Mouse (Mus musculus): ENCODE measurements around the gene Tnfrsf1b.
A peak's percentile ranks its signal among the peaks of the same experiment; 100 is the strongest.

The Tnfrsf1b gene

DNA sequence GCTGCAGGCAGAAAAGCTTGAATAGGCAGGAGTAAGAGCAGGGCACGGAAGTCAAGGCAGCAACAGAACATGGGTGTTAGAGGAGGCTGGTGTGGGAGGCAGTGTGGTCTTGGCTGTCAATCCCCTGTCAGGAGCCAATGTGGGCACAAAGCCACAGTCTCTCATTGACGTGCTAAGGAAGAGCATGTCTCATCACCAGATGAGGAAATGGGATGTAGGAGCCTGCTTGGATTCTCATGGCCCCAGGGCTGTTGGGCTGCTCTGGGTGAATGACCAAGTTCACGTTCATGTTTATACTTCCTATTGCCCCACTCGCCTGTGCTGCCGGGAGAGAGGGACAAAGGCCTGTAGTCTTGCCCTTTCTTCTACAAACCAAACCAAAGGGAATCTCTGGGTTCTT is 28.8 kb downstream of the Tnfrsf1b start:
- DNase-seq = no peak

GRCm38 (mm10) chr4:145217046-145217445 is 29.6 kb downstream of the Tnfrsf1b start:
- no peak for DNase-seq

GRCm38 (mm10) chr4:145215396-145215795 is 31.3 kb downstream of the Tnfrsf1b start:
- no peak for DNase-seq

- no peak for DNase-seq
These were observed 31.9 kb downstream of the Tnfrsf1b start for GRCm38 (mm10) chr4:145214786-145215174.

- DNase-seq = peak; percentile 96
These were observed 32.5 kb downstream of the Tnfrsf1b start for GRCm38 (mm10) chr4:145213999-145214785.

- DNase-seq = no peak
These were observed 35.6 kb downstream of the Tnfrsf1b start for GRCm38 (mm10) chr4:145211076-145211475.

DNA sequence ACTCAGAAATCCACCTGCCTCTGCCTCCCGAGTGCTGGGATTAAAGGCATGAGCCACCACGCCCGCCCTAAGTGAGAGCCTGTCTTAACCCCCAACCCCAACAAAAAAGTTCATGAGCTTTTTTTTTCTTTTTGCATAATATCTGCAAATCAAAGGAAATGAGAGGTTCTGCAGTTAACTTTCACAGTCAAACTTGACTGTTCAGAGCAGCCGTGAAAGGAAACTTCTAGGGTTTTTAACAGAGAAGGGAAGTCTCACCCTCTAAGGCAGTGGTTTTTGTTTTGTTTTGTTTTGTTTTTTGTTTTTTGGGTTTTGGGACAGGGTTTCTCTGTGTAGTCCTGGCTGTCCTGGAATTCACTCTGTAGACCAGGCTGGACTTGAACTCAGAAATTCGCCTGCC is 36.1 kb downstream of the Tnfrsf1b start:
- no peak for DNase-seq

DNA sequence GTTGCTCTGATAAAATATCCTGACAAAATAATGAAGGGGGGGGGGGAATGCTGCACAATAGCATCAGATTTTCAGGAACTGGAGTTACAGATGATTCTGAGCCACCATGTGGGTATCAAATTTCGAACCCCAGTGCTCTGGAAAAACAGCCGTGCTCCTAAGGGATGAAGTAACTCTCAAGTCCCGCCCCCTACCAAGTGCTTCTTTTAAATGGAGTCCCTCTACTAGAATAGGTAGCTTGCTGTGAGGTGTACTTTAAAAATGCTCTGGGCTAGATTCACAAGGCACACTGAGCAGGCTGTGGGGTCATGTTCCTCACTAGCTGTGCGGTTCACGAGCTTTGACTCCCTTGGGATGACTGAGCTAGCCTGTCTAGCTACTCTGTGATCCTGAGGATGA is 37.0 kb downstream of the Tnfrsf1b start:
- DNase-seq = peak; percentile 21

- DNase-seq = no peak
These were observed 37.5 kb downstream of the Tnfrsf1b start for GRCm38 (mm10) chr4:145209076-145209689.

DNA sequence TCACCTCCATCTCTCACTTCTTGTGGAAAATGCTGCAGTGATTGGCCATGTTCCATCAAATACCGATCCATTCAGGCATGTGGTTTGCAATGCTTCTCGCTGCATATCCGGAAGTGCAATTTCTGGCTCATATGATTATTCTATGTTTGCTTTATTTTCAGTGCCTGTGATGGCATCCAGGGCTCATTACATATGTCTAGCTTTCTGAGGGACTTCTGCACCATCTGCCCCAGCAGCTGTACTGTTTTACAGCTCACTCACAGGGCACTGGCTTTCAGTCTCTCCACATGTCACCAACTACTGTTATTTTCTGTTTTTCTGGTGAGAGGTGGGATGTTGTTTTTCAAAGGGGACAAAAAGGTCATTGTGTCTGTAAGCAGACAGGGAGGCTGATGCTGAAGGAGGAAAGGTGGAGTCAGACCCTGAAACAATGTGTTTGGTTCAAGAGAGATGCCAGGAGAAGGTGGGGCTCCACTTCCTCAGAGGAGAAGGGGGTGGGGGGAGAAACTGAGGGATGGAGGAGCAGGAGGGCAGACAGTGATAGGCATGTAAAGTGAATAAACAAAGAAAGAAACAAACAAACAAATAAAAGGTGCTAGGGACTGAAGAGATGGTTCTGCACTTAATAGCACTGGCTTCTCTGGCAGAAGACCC is 38.8 kb downstream of the Tnfrsf1b start:
- no peak for DNase-seq

DNA sequence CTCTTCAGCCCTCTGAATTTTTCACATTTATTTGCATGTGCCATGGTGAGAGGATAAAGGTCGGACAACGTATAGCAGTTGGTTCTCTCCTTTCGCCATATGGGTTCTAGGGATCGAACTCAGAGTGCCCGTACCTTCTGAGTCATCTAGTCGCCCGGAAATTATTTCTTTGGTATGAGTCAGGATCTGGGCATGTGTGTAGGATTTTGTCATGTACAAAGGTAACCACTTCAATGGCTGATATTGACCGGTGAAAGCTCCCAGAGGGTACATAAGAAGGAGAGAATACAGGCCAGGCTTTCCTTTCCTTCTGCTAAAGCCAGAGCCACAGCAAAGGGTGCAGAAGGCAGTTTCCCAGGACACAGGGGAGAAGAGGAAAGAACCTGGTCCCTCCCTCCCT is 41.9 kb downstream of the Tnfrsf1b start:
- DNase-seq = no peak

- DNase-seq = no peak
These were observed 43.4 kb downstream of the Tnfrsf1b start for GRCm38 (mm10) chr4:145203305-145203704.

DNA sequence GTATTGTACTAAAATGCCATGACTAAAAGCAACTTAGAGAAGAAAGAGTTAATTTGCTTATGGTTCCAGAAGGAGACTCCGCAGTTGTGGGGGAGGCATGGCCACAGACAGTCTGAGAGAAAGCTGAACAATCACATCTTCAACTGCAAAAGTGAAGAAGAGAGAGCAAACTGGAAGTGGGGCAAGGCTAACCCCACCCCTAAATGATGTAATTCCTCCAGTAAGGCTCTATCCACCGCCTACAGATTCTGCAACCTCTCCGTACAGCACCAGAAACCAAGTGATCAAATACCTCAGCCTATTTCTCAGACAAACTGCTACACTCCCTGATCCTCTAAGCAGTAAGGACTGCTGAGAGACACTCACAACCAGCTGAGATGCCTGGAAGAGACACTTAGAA is 45.2 kb downstream of the Tnfrsf1b start:
- peak; percentile 58 for DNase-seq

DNA sequence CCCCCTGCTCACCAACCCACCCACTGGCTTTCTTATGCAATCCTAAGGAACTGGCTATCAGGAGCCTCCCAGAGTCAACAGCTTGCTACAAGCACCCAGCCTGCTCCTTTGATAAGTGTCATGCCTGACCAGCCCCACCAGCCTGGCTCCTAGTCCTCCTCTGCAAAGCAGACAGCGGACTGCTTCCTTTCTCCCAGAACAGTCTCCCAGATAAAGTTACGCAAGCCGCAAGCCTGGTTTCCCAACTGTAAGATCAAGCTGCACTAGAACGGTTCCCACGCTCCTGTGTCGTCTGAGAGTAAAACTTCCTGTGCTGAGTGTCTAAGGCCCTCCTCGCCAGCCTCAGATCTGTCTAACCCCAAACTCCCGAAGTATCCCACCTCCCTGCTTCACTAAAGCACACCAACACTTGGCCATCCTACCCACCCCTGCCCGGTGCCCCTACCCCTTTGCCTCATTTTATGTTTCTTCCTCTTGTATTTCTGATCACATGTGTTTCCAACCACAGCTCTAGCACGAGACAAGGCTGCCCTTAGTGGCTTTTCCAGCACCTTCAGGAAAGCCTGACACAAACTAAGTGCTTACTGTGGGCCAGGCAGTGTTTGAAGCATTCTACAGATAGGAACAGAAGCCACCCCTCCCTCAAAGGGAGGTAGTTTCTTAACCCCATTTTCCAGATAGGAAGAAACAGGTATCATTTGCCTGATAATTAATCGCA is 46.5 kb downstream of the Tnfrsf1b start:
- peak; percentile 87 for DNase-seq

DNA sequence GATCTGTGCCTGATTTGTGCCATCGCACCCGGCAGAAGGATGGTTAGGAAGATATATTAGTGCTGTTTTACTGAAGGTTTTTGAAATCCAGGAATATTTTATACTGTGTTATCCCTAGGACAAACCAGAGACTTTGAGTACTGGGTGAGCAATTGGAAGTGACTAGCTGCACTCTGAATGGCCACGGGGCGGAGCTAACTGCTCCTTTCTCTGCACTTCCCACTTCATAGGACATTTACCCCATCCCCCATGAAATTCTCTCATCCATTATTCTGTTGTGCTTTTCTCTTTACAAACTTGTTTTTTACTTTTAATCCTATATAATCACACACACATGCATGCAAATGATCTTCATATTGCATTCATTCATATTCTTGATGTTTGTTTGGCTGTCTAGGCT is 50.1 kb downstream of the Tnfrsf1b start:
- peak; percentile 48 for DNase-seq

- no peak for DNase-seq
These were observed 51.5 kb downstream of the Tnfrsf1b start for GRCm38 (mm10) chr4:145195172-145195571.

DNA sequence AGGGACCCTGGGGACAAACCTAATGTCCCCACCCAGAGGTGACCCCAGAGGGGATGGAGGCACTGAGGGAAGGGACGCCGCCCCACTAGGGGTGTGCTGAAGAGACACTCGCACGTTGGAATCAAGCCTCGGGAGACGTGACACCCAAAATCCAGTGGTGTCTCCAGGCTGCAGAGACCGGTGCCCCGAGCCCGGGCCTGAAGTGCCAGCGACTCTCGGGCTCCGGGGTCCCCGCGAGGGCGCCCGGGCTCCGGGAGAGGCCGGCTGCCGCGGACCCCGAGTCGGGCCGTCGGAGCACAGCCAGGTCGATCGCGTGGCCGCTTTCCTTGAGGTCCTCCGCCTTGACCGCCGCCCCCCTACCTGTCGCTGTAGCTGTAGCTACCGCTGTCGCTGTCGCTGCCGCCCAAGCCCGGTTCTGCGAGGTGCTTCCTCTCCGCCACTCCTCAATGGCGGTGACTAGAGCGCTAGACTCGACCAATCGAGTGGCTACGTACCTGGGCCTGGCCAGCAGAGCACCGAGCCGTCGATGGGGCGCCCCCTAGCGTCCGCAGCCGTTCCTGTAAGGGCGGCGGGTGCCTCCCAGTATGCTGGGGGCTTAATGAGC is 52.0 kb downstream of the Tnfrsf1b start, which contains the start of gene Vps13d:
Gene Vps13d (minus strand): TSS at position 447 of the 604 bp plus-strand sequence.
- peak; percentile 96 for DNase-seq

GRCm38 (mm10) chr4:145193991-145194511 is 52.6 kb downstream of the Tnfrsf1b start:
- peak; percentile 41 for DNase-seq

DNA sequence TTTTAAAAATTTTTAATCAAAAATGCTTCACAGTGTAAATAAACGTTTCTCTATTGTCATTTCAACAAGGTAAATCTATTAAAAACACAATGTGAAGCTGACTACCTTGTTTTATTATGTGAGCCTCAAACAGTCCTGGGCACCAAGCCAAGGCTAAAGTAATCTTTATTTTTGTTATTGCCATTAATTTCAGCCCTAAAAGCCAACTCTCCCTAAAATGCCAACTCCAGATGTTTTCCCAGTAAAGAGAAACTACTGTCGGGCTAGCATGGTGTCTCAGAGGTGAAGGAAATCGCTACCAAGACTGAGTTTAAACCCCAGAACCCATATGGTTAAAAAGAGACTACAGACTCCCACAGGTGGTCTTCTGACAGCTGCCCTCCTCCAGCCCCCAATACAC is 53.3 kb downstream of the Tnfrsf1b start:
- no peak for DNase-seq

- DNase-seq = no peak
These were observed 54.0 kb downstream of the Tnfrsf1b start for GRCm38 (mm10) chr4:145192686-145193085.

DNA sequence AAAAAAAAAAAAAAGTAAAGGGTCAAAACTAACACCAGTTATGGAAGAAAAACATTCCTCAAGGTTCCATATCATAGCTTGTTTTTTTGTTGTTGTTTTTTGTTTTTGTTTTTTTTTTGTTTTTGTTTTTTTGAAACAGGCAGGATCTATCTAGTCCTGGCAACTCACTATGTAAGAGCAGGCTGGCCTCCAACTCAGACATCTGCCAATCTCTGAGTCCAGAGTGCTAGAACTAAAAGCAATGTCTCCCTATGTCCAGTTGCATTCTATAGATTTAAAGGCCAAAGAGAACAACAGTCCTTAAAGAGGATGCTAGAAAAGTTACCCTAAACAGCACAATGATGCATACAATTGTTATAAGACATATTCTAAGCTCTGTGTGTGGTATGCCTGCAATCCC is 58.1 kb downstream of the Tnfrsf1b start:
- no peak for DNase-seq

DNA sequence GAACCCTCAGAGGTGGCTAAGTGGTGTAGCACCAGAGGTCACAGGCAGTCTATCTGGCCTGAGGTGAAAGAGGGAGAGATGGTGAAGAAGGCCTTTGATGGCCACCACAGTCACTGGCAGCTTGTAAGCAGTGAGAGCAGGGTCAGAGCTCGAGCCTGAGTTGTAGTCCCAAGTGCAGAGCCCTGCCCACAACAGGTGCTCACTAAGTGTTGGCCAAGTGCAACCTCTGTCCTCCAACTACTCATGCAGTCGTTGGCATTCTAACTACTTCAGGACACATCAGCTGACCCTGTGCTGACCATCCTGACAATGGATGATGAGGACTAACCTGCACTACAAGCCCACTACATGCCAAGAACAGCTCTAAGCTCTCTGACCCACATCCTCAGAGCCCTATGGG is 59.1 kb downstream of the Tnfrsf1b start:
- no peak for DNase-seq

Data from lung, postnatal 36 days (tissue).